Mouse (Mus musculus): ENCODE results near the gene Cav3.

Cav3 gene

DNA sequence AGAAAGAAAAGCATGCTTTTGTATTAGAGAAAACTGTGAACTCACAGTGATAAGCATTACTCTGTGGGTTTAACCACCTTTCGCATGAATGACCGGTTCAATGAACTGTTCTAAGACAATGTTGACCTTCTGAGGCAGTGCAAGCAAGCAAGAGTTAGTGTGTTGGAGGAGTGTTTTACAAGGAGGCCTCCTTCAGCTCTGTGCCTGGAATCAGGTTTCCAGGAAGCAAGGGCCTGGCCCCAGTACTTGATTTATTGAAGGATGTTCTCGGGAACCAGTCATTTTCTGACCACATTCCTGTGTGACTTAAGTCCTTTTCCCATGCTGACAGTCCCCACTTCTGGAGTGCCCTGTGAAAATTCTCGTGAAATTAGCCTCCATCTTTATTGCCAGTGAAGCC is 35.9 kb downstream of the Cav3 start:
- DNase-seq, result peak in 1 of 2 experiments; percentile 52

DNA sequence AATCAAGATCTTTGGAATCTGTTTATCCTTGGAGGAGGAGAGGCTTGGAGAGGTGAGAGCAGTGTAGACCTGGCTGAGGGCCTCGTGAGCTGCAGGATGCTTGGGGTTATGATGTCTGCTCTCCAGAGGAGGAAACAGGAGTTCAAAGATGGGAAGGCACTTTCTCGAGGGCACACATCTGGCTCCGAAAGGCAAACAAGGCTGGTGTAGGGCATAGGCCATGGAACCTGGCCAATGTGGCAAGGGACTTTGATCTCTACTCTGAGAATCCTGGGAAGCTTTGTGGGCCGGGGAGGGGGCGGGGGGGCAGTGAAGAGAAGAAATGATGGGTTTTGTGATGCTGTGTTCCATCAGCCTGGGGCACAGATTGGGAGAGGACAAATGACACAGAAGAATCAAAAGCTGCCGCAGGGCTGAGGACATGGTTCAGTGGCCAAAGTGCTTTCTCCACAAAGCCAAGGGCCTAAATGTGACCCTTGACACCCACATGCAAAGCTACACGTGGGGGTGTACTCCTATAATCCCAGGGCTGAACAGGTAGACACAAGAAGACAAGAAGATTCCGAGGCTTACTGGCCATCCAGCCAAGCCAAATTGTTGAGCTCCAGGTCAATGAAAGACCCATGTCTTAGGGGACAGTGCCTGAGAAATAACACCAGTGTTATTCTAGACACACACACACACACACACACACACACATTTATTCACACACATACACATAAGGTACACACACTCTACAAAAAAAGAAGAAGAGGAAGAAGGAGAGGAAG is 37.2 kb downstream of the Cav3 start:
- DNase-seq, result peak in 1 of 2 experiments; percentile 47

DNA sequence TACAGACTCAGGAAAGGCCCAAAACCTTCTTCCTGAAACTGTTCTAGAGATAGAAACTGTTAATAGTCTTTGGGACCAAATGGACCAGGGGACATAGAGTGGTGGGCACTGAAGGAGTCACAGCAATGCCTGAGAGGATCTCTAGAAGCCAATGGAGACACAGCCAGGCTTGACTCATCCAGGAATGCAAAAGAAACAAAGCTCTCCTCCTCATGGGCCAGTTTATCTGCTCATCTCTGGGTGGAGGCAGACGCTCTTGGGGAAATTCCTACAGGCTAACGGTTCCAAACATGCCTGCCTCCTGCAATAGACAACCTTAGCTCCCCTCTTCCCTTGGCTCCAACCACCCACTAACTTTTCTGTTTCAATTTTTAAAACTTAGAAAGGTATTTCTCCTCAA is 38.2 kb downstream of the Cav3 start:
- DNase-seq, result no peak

DNA sequence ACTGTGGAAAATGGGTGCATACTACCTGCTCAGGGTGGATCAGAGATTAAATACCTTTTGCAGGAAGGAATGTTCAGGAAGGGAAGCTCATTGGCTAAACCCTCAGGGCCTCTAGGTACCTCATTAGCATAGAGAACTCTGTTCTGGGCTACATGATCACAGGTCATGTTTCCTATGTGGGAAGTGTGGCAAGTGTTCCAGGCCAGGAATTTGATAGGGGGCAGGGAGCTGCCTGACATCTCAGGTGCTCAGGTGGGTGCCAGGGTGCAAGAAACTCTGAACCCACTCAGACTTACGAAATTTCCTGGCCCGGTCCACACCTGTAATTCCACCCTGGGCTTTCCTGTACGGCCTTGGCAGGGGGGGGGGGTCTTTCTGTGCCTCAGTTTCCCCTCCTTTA is 39.4 kb downstream of the Cav3 start:
- DNase-seq, result no peak

DNA sequence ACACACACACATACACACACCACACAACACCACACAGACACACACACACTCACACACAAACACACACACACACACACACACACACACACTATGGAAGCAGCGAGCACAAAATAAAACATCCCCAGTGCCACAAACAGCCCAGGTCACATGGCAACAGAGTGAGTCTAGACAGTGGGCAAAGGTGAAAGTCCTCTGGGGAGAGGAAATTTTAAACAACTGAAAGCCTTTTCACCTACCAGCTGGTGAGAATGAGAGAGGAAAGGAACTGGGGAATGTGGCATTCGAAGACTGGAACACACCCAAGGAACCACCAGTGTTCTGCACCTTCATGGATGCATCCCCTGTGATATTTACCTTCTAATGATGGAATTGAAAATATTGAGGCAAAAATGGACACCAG is 40.2 kb downstream of the Cav3 start:
- peak in 1 of 2 experiments; percentile 19 for DNase-seq

DNA sequence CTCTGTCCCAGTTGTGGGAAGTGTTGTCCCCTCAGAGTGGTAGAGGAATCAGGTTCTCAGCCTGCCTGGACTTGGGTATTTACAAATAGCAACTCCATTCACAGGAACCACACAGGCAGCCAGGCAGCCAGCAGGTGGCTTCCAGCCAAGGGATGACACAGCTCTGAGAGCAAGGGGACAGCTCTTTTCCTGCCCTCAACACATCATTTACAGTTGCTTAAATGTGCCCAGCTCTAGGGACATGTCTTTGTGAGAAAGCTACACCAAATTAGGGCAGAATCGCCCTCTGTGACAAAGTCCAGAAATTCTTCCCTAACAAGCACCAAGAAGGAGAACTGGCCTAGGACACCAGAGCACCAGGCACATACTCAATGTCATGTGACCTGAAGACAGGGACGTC is 41.9 kb downstream of the Cav3 start:
- peak; percentile 54 to 60 for DNase-seq

DNA sequence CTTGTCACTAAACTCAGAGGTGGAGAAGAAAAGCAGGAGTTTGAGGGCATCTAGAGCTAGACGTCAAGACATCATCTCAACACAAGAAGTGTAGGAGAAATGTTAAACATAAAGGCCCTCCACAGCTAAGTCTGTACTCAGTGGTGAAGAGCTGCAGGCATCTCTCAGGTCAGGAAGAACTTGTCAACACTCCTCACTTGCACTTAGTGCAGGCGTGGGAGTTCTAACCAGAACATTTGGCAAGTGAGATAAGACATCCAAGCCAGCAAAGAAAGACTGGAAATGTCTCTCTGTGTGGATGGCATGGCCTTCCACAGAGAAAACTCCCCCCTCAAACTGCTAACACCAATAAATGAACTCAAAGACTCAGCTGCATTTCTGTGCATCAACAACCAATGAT is 48.3 kb downstream of the Cav3 start:
- DNase-seq, result no peak

DNA sequence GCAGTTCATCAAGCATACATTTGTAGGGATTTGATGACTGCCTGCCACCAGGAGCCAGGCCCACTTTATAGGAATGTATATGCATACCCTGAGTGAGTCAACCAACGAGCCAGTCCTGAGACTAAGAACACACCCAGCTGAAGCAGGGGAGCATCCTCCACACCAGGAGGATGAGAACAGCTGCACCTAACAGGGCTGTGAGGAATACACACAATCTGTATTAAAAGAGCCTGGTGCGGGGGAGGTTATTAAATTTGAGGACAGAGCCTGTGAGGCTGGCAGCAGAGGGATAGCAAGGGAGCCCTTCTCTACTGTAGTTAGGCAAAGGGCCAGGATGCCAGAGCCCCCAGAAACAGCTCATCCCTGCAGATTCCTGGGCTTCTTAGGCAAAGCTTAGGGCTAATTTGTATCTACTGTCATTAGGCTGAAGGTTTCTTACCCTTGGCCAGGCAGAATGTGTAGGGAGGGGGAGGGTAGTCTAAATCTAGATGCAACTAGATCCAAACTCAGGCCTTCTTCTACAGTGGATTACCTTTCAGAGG is 50.4 kb downstream of the Cav3 start:
- DNase-seq, result peak in 1 of 2 experiments; percentile 23

DNA sequence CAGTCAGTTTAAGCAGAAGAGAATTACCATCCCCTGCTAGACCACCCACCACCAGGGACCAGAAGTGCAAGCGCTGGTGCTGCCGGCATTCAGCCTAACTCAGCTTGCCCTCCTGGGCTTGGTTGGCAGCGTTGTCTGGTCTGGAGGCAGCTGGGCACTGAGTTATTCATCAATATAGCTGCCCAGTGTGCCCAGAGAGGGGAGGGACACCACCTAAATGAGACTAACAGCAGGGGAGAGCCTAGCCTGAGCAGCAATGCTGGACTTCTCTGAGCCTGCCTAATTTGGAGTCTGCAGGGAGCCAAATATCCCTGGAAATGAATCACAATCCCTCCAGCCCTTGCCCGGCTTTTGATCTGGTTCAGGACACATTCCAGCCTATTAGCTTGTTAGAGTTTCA is 51.0 kb downstream of the Cav3 start:
- DNase-seq, result no peak

DNA sequence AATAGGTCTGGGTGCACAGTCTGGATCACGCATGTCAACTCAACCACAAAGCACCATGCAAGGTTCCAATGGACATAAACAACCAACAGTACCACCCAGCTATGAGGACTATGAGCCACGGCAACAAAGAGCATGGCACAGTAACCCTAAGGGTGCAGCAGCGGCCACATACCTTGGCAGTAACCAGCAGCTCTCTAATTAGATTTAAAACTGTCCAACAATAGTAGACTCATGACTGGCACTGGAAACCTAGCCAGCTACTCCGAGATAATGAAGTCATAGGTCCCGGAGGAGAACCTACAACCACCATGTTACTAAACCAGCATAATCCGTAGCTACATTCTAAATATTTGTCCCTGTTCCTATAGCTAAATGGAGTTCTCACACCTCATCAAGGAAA is 55.3 kb downstream of the Cav3 start:
- DNase-seq, result no peak

DNA sequence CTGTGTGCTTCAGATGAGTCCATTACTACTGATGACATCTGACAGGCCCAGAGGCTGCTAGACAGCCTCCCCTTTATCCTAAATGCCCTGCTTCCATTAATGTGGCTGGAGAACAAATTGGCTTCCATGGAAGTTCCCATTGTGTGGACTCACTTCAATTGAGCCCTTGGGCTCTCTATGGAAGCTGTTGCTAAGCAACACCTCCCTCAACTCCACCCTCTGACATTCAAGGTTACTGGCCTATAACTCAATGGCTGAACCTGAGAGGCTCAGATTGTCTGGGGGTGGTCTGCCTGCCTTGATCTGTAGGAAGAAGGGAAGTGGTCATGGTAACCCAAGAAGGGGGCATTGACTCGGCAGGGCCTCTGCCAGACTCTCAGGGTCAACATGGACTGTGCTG is 57.2 kb downstream of the Cav3 start:
- DNase-seq, result no peak

DNA sequence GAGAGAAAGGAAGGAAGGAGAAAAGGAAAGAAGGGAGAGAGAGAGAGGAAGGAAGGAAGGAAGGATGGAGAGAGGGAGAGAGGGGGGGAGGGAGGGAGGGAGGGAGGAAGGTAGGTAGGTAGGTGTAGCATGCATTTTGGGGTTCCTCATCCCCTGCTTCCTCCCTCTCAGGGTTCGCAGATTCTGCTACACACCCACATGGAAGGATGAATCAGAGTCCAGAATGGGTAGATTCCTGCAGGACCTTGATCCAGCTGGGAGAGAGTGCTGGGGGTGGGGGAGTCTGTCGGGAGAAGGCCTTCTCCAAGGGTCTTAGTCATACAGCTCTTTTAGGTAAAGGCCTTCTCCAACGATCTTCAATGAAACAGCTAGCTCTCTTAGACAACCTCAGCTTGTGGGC is 58.3 kb downstream of the Cav3 start:
- DNase-seq, result no peak

DNA sequence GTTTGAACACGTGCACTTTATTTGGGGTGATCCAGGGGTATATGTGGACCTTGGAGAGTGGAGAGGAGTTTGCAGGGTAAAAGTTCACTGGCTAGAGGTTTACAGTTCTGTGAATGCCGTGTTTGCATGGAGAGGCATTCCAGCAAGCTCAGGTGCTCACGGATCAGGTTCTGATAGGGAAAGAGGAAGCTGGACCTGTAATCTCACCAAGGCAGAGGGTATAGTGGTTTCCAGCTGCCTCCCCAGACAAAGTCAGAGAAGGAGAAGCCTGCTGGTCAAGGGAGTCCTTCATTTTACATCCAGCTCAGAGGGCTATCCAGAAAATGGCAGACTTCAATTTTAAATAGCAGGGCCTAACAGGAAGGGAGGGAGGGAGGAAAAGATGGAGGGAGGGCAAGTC is 58.7 kb downstream of the Cav3 start:
- no peak for DNase-seq
